Mouse (Mus musculus): ENCODE data around the gene Pex5.

Gene Pex5

DNA sequence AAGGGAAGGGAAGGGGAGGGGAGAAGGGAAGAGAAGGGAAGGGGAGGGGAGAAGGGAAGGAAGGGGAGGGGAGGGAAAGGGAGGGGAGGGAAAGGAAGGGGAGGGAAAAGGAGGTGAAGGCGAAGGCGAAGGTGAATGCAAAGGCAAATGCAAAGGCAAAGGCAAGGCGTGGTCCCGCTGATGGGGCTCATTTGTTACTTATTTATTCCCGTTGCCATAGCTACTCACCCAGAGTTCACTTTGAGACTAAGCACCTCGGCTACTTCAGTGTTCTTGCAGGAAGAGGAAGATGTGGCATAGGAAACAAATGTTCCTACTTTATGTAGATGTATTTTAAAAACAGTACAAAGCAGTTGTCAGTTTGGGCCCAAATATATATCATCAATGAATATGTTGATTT lies 54.3 kb downstream of the Pex5 start:
- no peak for DNase-seq (ENCODE audit: low spot score in 2 of 2)

DNA sequence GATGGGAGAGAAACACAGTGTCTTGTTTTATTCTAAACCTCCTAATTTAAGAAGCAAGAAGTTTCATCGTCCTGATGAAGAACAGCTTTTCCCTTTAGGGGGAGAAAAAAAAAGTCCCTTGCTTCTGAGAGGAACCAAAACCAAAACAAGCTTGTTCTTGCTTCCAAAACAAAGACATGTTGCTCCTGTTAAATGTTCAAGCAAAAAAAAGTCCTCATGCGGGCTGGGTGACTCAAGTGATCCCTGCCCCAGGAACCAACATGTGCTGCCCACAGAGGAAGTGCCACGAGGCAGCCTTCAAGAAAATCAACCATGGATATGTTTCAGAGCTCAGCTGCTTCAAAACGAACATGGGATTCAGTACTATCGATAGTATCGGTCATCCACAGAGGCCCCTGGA lies 55.9 kb downstream of the Pex5 start:
- no peak for DNase-seq (ENCODE audit: low spot score in 2 of 2)

DNA sequence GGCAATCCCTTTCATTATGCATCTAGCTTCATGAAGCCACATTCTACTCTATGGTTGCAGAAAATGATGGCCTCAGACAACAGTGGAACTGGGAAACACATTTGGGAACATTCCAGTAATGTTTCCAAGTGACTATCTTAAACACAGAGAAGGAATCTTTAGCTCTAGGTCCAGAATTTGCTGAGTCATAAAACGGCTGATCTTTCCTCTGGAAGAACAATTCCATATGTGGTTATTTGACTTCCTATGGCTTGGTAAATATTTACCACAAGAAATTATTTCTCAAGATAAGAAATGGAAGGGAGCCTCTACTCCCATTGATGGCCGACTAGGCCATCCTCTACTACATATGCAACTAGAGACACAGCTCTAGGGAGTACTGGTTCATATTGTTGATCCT lies 61.6 kb downstream of the Pex5 start:
- DNase-seq (ENCODE audit: low spot score in 2 of 2): no peak
